Mouse (Mus musculus) cortical plate, adult 2 months (tissue): ENCODE measurements at regions not wholly inside any gene's neighbourhood (a gene's known extent, or its start where the extent isn't known, plus 50 kb on each side); places are given as distances from the start of the nearest gene placed in this dataset.

Experiments used
- CTCF ChIP-seq: fragments of 200-500 bp; IDR thresholded peaks from 2 replicates; pipeline ENCODE4 v1.5.1; 2011; ENCODE audit warnings: mild to moderate bottlenecking, control low read depth, low read length; ENCODE audit not compliant: insufficient read depth; ENCODE audit errors: extremely low read depth
- POLR2A ChIP-seq: fragments of 200-500 bp; IDR thresholded peaks from 2 replicates; pipeline ENCODE4 v1.6.1; 2011; ENCODE audit warnings: mild to moderate bottlenecking, low read length, control low read depth; ENCODE audit not compliant: insufficient read depth; ENCODE audit errors: extremely low read depth

DNA sequence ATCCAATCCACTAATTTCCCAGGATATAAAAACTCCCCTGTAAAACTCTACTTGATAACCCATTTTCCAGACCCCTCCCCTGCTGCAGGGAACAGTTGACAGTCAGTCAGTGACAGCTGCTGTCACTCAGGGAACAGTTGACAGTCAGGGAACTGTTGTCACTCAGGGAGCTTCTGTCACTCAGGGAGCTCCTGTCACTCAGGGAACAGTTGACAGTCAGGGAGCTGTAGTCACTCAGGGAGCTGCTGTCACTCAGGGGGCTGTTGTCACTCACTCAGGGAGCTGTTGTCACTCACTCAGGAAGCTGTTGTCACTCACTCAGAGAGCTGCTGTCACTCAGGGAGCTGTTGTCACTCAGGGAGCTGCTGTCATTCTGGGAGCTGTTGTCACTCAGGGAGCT, 214.3 kb upstream of the 1700012A03Rik start:
- TF ChIP-seq CTCF, result no peak
- no peak for TF ChIP-seq POLR2A
